In the genomic region with DNA sequence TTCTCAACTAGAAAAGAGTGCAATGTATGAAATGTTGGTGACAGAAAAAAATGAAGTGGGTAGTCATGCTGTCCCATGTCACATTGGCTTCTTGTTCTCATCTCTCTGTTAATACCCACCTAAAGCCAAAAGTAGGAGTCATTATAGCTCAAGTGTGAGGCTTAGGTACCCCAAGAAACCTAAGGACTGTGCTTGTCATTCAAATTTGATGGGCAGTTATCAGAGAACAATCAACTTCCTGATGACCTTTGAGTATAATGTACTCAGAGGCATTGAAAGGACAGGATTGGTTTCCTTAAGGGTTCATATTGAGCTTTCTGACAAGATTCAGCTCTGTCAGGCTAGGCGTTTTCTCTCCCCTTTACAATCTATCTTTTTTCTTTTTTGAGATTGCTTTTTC, we compare ENCODE assay signal across 22 mouse cellular contexts.
A peak's percentile ranks its signal among the peaks of the same experiment; 100 is the strongest.
DNase-seq lines count a peak whose midpoint lies in the region; TF ChIP-seq lines count a peak whose summit lies in the region.
"Had no signal": no experiment of that assay in that cellular context is flagged by ENCODE, and none has a peak within 500 bp of the region (broad histone marks: within the 10 kb centered on the region; RNA-seq: fewer than 3 reads in every experiment).

No protein-coding gene starts in this region.

- H3K27me3 ChIP-seq in small intestine, adult 2 months (ENCODE audit: control insufficient read depth, insufficient read depth, low read length), result no peaks in the 10 kb centered on the region
- H3K27me3 ChIP-seq: embryonic facial prominence, embryonic 13.5 days; embryonic facial prominence, embryonic 15.5 days; forebrain, embryonic 12.5 days; Patski had no signal

- no peak for TF ChIP-seq POLR2A in small intestine, adult 2 months (IDR thresholded peaks at IDR 0.05; ENCODE audit: low read depth, low read length)

- TF ChIP-seq CTCF in small intestine, adult 2 months (IDR thresholded peaks at IDR 0.05; ENCODE audit: extremely low read depth, insufficient read length, insufficient replicate concordance, low read depth, low read length), result no peak

- H3K4me1 ChIP-seq in small intestine, adult 2 months (ENCODE audit: control insufficient read depth, insufficient read depth, insufficient read length, low read length), result peaks cover 22% of the 10 kb centered on the region
- H3K4me1 ChIP-seq: forebrain, embryonic 12.5 days had no signal

- 93% methylated on average over 1 of the region's 1 CpGs for WGBS in small intestine, adult 2 months

- no peaks in the 10 kb centered on the region for H3K36me3 ChIP-seq in small intestine, adult 2 months (ENCODE audit: control insufficient read depth, insufficient read depth, low read length)
- H3K36me3 ChIP-seq: embryonic facial prominence, embryonic 13.5 days; embryonic facial prominence, embryonic 15.5 days; forebrain, embryonic 10.5 days; forebrain, embryonic 12.5 days; G1E had no signal

- H3K27ac ChIP-seq in small intestine, adult 2 months (ENCODE audit: insufficient read depth, low read depth, low read length), result 0 out of 2 replicates have a peak overlapping the region, but pooled peaks have one; percentile 22
- H3K27ac ChIP-seq: embryonic facial prominence, embryonic 13.5 days; embryonic facial prominence, embryonic 15.5 days; forebrain, embryonic 10.5 days; forebrain, embryonic 12.5 days had no signal

- H3K4me3 ChIP-seq in small intestine, adult 2 months (ENCODE audit: low read depth, low read length), result no peak overlapping the region
- H3K4me3 ChIP-seq: embryonic facial prominence, embryonic 13.5 days; embryonic facial prominence, embryonic 15.5 days; erythroblast, embryonic 14.5 days; forebrain, embryonic 10.5 days; forebrain, embryonic 12.5 days had no signal

- DNase-seq in ES-CJ7 (ENCODE audit: low read depth, low spot score) (peak; percentile 11), ZHBTc4 (ENCODE audit: low read depth, low spot score) (peak; percentile 7)
- DNase-seq in layer of hippocampus, adult 18-20 months (ENCODE audit: low spot score in 2 of 2), result no peak
- DNase-seq in lung, postnatal 25 days (ENCODE audit: low spot score), result no peak
- DNase-seq: adrenal gland, adult 2 months; adrenal gland, postnatal 10 days; adrenal gland, postnatal 25 days; cerebellum, adult 11 months; cerebellum, adult 18-20 months; cerebellum, adult 8-10 months; cerebellum, adult 9-11 months; cerebellum, postnatal 14 days; cerebellum, postnatal 36 days; embryo, embryonic 11 days had no signal

Comparison
In these comparisons a context has a peak if more than half of its experiments do, and no peak if none do; other contexts are left out.
1. DNase-seq: peak in ES-CJ7 (single experiment) and ZHBTc4 (single experiment); none in layer of hippocampus, adult 18-20 months (0 of 2) and lung, postnatal 25 days (single experiment).